Mouse (Mus musculus): ENCODE results near the gene Mat2a. TPM values are rescaled to one million over a fixed set of nuclear protein-coding genes. Genes with fewer than 3 reads are reported as not detected.

Mat2a gene
- polyA plus RNA-seq, 1 experiment, result 50.9 TPM

GRCm38 (mm10) chr6:72388266-72388665 lies 51.1 kb downstream of the Mat2a start:
- WGBS, result 77% methylated on average over 10 of the region's 10 CpGs
- DNase-seq (ENCODE audit: low read depth, low spot score), result no peak

GRCm38 (mm10) chr6:72387816-72388215 lies 51.5 kb downstream of the Mat2a start:
- WGBS, result 93% methylated on average over 3 of the region's 3 CpGs
- no peak for DNase-seq (ENCODE audit: low read depth, low spot score)

GRCm38 (mm10) chr6:72386561-72386960 lies 52.8 kb downstream of the Mat2a start:
- DNase-seq (ENCODE audit: low read depth, low spot score), result no peak

DNA sequence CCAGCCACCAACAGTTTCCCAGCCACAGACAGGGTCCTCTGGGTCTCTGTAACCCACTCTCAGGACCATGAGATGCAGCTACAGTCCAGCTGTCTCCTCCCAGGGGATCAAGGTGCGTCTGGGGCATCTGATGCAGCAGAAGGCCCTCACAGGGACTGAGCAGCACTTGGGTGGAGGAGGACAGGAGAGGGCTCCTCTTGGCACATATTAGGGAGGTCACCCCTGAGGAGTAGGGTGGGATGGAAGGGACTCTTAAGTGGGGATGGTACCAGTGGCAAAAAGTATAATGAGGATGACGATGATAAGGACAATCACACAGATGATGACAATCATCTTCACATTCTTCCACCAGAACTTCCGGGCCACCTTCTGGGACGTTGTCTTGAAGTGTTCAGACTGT lies 54.1 kb downstream of the Mat2a start:
- no peak for DNase-seq (ENCODE audit: low read depth, low spot score)
- 86% methylated on average over 4 of the region's 4 CpGs for WGBS

More at GRCm38 (mm10) chr6:72386561-72386960, 52.8 kb downstream of the Mat2a start:
- WGBS, result 96% methylated on average over 2 of the region's 2 CpGs

DNA sequence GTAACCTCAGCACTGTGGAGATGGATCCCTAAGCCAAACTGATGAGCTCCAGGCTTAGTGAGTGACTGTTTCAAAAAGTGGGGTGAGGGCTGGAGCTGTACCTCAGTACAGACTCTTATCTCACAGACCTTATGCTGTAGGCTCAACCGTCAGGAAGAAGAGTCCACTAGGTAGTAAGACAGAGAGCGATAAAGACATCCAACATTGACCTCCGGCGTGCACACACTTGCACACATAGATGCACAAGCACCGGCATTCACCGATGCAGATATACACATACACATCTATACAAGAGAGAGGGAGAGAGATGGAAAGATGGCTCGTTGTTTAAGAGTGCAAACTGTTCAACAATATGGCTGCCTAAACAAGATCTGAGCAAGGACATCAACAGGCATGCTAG lies 55.4 kb downstream of the Mat2a start:
- 93% methylated on average over 7 of the region's 7 CpGs for WGBS
- DNase-seq (ENCODE audit: low read depth, low spot score), result no peak

- no peak for DNase-seq (ENCODE audit: low read depth, low spot score)
- WGBS, result 84% methylated on average over 6 of the region's 6 CpGs
These were observed 56.1 kb downstream of the Mat2a start for GRCm38 (mm10) chr6:72383142-72383820.

Other genes starting within 250 kb of the Mat2a start
- 5.5 and 5.9 TPM in 2 replicates for gene Atoh8, start 204.0 kb downstream of the Mat2a start, polyA plus RNA-seq (2012; rRNA removed)
- gene Sftpb, start 134.9 kb downstream of the Mat2a start, polyA plus RNA-seq (2012; rRNA removed), result 0.25 and 0.49 TPM in 2 replicates
- gene Usp39, start 94.4 kb downstream of the Mat2a start, polyA plus RNA-seq (2012; rRNA removed), result 16.6 and 19.7 TPM in 2 replicates
- gene 0610030E20Rik, start 92.2 kb downstream of the Mat2a start, polyA plus RNA-seq (2012; rRNA removed), result 9.5 and 17.9 TPM in 2 replicates
- gene Tmem150a, start 84.1 kb downstream of the Mat2a start, polyA plus RNA-seq (2012; rRNA removed), result 13.4 and 16.6 TPM in 2 replicates
- gene Rnf181, start 72.6 kb downstream of the Mat2a start, polyA plus RNA-seq (2012; rRNA removed), result 82.5 and 102 TPM in 2 replicates
- 19.3 and 21.7 TPM in 2 replicates for gene Vamp5, start 59.1 kb downstream of the Mat2a start, polyA plus RNA-seq (2012; rRNA removed)
- 280 and 288 TPM in 2 replicates for gene Vamp8, start 48.9 kb downstream of the Mat2a start, polyA plus RNA-seq (2012; rRNA removed)
- 9.3 and 12.4 TPM in 2 replicates for gene Ggcx, start 25.2 kb downstream of the Mat2a start, polyA plus RNA-seq (2012; rRNA removed)
- gene Sh2d6, start 82.1 kb upstream of the Mat2a start, polyA plus RNA-seq (2012; rRNA removed), result 11.3 and 17.2 TPM in 2 replicates
- gene Capg, start 104.8 kb upstream of the Mat2a start, polyA plus RNA-seq (2012; rRNA removed), result 27.2 and 38.0 TPM in 2 replicates
- 18.3 and 26.8 TPM in 2 replicates for gene Elmod3, start 158.9 kb upstream of the Mat2a start, polyA plus RNA-seq (2012; rRNA removed)
- 22.9 and 40.1 TPM in 2 replicates for gene Retsat, start 158.9 kb upstream of the Mat2a start, polyA plus RNA-seq (2012; rRNA removed)
- 33.6 and 40.9 TPM in 2 replicates for gene Tgoln1, start 177.4 kb upstream of the Mat2a start, polyA plus RNA-seq (2012; rRNA removed)